Mouse (Mus musculus) urinary bladder, adult 18-20 months (tissue): Measurements from ENCODE around the gene Camk2n2.
"Not testable (repeated sequence)": the region's sequence is repeated elsewhere in the genome, so short reads cannot be mapped to it uniquely, and the experiment has no call there.

ENCODE experiments used
- DNase-seq, 2 experiments: peaks; one replicate each; pipeline ENCODE4 v3.0.0; 2022; ENCODE audit warnings: low spot score in 2 of 2, mixed read lengths in 2 of 2

Camk2n2 gene

DNA sequence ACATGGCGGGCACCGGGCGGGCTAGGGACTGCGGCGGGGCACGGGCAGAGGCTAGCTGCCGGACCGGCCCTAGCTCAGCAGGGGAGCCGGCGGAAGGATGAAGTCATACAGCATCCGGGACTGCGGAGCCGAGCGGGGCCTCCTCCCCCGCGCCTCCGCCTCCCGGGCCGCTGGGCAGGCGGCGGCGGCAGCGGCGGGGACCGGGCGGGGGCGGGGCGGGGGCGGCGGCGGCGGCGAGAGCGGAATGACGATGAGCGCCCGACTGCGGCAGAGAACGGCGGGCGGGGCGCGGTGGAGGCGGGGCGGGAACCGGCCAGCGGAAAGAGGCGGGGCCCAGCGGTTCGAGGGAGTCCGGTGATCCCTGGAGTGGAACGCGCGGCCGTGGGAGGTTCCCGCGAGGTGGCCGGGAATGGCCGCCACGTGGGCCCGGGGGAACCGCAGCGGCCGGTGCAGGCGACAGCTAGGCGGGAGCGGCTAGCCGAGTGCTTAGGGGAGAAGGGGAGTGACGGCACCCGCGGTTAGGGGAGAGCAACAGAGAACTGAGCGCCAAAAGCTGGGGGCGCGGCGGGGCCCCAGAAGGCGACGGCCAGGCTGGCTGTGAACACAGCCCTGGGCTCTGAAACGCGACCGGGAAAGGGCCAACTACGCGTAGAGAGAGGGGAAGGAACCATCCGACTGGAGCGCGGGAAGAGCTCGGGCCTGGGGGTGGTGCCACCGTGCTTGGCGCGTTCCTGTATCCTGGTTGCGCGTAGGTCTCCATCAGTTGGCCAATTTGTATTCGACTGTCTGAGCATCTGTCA lies at the start of gene Camk2n2:
Gene Camk2n2 (minus strand): TSS at position 97 of the 800 bp plus-strand sequence.
- peak; percentile 49 to 60 for DNase-seq

DNA sequence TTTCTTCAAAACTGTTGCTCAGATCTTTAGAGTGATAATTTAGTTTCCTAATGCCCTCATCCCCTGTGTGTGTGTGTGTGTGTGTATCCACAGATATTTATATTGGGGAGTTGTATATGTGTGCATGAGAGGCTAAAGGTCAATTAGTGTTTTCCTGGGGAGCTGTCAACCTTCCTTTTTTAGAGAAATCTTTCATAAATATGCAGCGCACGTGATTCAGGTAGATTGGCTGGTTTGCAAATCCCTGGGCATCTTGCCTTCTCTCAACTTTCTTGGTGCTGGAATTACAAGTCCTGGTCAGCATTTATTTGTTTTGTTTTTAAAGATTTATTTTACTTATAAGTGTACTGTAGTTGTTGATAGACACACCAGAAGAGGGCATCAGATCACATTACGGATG lies 49.2 kb upstream of the Camk2n2 start:
- no peak for DNase-seq

DNA sequence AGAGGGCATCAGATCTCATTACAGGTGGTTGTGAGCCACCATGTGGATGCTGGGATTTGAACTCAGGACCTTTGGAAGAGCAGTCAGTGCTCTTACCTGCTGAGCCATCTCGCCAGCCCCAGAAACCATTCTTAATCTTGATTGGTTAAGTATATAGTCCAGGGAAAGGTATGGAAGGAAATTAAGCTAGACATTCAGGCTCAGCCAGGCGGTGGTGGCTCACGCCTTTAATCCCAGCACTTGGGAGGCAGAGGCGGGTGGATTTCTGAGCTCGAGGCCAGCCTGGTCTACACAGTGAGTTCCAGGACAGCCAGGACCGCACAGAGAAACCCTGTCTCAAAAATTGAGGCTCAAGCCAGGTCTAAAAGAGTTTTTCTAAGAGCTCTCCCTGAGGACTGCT lies 46.9 kb upstream of the Camk2n2 start, which contains the start of gene Eif4g1:
Gene Eif4g1 (plus strand): TSS at position 301 of the 400 bp plus-strand sequence.
- not testable (repeated sequence) for DNase-seq

DNA sequence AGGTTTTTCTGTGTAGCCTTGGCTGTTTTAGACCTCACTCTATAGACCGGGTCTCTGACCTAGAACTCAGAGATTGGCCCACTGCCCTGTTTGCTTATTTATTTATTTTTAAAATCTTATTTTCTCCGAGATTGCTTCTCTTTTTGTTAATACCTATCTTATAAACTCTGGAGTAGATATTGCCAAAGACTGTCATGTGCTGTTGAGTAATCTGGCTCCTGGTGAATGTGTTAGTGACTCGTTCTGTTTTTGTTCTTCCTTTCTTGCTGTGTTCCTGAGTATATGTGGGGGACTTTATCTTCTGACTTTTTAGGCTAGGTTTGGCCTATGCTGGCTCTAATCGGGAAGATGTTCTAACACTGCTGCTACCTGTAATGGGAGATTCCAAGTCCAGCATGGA lies 36.6 kb upstream of the Camk2n2 start:
- DNase-seq: no peak

DNA sequence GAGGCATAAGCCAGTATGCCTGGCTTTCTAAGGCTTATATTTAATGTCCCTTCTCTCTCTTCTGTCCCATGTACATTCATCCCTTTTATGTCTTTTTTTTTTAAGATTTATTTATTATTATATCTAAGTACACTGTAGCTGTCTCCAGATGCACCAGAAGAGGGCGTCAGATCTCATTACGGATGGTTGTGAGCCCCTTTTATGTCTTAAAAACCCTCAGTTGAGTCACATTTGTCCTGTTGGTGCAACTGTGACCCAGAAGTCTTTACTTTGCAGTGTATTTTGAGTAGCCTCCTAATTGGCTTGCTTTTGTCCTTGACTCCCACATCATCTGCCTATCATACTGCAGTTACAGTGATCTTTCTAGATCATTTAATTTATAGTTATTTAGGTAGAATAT lies 32.2 kb upstream of the Camk2n2 start:
- DNase-seq: no peak

DNA sequence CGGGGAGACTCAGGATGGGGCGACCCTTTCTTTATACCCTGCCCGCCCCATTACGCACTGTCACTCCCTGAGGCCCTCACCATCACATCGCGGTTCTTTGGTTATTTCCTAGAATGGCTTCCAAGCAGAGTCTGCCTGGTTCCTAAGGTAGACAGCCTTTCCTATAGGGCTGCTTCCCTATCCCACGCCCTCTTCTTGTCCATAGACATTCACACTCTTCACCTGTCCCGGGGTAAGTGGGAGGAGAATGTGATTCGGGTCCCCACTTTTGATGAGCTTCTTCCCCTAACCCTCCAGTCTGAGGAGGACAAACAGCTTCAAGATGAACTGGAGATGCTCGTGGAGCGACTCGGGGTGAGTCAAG lies 30.8 kb upstream of the Camk2n2 start:
- DNase-seq: no peak

DNA sequence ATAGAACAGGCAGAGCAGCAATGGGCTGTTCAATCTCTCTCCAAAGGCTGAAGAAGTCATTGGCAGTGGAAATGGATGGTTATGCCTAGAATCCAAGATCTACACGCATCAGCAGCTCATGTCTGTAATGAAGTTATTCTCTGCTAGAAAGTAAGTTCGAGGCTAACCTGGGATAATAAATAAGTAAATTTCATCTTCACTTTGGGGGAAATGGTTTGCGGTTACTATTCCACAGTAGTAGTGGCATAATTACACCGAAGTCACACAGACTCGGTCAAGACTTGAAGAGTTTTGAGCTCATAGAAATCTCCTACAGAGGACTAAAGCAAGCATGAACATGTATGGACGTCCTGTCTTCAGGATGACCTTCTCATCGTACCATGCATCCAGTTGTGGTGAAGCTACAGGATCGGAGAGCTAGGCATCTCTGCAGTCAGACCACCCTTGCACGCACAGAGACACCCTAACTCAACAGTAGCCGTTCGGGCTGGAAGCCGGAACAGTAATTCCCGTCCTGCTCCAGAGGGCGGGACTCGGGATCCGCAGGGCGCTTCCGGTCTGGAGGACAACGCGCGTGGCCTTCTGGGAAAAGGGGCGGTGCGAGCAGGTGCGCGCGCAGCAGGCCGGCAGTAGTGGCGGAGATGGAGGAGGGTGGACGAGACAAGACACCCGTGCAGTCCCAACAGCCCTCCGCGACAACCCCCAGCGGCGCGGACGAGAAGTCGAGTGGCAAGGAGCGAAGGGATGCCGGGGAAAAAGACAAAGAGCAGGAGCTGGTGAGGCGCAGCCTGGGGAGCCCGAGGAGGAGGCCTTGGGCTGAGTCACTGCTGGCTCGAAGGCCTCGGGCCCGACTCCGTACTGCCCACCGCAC lies 30.2 kb upstream of the Camk2n2 start, which contains the start of gene Psmd2:
Gene Psmd2 (plus strand): TSS at position 577 of the 871 bp plus-strand sequence.
- DNase-seq: peak; percentile 94 to 99

DNA sequence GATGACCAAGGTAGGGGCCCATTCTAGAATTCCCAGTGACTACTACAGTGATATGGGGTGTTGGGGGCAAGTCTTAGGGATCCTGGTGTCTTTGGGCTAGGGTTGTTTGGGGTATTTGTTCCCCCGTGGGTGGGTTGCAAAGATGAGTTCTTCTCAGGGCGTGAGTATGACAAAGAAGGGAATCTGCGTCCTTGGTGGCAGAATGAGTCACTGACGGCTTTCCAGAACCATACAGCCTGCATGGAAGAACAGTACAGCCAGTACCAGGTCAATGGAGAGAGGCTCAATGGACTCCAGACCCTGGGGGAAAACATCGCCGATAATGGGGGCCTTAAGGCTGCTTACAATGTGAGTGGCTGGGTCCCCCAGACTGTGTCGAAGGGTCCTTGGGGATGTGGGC lies 22.8 kb upstream of the Camk2n2 start:
- DNase-seq: no peak

DNA sequence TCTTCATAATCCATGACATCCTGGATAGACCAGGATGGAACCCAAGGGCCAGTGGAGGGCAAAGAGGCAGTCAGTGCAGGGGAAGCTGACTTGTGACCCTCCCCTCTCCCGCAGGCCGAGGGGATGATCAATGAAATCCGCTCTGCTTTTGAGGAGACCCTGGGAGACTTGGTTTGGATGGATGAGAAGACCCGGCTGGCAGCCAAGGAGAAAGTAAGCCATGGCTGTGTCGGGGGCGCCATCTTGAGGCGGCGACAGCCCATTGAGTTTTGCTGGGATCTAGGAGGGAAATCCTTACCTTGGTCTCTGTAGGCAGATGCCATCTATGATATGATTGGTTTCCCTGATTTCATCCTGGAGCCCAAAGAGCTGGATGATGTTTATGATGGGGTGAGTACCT lies 21.1 kb upstream of the Camk2n2 start:
- DNase-seq: peak; percentile 41 to 56

DNA sequence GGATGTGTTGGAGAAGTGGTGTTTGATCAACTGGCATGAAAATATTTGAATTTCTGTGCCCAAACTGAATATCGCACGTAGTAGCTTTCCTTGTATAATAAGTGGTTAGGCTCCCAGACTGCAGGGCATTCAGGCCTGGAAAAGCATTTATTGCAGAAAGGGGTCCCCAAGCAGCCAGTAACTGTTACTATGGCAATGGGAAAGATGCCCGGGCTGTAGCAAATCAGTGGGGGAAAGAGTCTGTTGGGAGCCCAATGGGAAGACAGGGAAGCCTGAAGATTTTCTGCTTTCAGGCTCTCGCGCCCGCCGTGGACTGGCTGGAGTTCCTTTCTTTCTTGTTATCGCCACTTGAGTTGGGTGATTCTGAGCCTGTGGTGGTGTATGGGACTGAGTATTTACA lies 17.3 kb upstream of the Camk2n2 start:
- DNase-seq: no peak

DNA sequence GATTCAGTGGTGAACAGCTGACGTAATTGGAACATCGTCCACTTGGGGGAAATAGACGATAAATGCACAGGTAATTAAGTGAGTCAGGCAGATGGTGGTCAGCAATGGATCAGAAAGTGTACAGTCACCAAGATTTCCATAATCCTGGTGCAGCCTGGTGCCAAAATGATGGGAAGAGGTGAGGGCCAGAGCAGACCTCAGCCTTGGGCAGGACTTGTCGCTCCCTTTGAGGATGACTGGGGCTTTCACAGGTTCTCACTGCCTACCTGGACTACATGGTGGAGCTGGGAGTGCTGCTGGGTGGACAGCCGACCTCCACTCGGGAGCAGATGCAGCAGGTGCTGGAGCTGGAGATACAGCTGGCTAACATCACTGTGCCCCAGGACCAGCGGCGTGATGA lies 16.3 kb upstream of the Camk2n2 start:
- no peak for DNase-seq

DNA sequence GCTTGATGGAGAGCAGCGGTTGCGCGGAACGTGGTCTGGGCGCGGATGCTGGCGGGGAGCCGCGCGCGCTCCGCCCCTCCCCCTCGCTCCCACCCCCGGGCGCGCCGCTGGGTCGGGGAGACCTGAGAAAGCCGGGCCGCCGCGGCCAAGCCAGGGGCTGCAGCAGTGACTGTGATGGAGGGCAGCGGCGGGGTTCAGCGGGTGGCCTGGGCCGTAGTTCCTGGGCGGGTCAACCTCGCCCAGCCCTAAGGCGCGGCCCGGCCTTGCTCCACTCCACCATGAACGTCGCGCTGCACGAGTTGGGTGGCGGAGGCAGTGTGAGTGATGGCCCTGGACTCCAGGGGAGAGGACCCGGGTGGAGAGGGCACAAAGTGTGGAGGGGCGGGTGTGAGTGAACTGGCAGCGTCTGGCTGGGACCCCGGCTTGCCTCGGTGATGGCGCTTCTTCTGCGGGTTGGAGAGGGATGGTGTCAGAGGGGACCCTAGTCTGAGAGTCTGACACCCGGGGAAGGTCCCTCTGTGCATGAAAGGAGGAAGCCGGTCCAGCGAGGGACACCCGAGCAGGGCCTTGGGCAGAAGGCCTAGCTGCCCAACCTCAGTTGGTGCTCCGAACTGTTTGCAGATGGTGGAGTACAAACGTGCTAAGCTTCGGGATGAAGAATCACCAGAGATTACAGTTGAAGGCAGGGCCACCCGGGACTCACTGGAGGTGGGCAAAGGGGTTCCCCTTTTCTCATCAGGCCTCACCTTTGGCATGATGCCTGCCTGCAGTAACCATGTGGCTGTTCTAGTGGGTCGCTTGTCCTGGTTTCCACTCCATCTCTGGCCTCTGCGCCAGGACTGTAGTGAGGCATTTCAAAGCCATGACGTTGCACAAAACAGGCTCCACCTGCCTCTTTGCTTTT lies 8.9 kb upstream of the Camk2n2 start, which contains the start of gene Ece2:
Gene Ece2 (plus strand): TSS at position 98 of the 904 bp plus-strand sequence.
- peak in 1 of 2 experiments; percentile 10 for DNase-seq

DNA sequence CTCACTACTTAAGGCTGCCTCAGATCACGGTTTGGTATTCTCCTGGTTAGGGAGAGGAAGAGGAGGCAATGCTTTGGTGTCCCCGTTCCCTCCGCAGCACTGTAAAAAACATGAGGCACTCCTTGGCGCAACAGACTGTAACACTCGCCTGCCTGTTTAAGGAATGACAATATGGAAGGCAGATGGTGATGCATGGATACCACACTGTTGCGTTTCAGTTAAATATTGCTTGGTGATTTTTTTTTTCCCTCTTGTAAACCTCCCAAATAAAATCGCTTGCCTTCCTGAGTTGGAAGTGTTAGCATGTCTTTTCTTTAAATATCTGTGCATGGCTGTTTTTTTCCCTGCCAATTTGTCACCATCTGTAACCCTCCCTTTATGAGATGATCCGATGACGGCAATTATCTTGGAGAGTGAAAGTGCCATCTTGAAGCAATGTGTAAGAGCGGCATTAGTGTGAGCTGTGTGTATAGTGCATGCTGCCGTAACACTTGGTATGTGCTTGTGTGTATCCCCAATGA lies 7.8 kb upstream of the Camk2n2 start:
- DNase-seq: no peak

DNA sequence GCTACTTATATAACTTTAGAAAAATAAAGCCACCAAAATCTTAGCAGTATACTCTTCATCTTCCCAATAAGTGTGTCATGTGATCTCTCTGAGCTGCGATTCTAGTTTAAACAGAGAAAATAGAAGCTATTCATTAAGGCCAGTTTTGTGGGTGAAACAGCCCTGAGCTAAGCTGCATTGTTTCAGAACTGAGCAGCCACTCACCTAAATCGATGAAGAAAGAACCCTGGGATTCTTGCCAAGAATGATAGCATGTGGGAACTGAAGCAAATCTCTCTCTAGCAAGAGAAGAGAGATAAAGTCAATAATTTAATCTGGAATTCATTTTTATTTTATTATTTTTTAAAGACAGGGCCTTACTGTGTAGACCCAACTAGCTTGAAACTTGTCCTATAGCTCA lies 2.1 kb upstream of the Camk2n2 start:
- DNase-seq: no peak

DNA sequence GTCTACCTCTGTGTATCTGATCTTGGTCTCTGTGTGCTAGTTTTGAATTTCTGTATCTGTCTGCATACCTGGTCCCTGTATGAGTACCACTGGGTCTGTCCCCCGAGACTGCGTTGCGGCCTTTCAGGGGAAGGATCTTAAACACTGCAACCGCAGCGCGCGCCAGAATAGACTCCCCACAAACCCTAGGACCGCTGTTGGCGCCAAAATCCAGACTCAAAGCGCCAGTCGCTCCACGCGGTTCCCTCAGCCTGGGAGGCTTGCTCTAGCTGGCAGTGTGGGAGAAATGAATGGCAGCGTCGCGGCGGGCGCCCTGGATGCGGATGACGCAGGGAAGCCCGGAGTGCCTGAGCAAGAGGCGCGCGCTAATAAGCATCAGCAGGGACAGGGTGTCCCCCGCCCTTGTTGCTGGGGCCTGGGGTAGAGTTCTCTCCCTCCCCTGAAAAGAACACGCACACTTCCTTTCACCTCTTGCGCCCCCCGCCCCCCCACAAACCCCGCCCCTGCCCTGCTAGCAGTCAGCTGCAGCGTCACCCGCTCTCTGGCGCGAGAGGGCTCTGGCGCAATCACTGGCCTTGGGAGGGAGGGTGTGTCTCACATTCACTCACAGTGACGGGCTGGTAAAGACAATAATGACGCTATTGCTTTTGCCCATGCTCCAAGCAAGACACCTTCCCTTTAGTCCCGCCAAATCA lies 1.1 kb upstream of the Camk2n2 start:
- peak; percentile 28 to 49 for DNase-seq

DNA sequence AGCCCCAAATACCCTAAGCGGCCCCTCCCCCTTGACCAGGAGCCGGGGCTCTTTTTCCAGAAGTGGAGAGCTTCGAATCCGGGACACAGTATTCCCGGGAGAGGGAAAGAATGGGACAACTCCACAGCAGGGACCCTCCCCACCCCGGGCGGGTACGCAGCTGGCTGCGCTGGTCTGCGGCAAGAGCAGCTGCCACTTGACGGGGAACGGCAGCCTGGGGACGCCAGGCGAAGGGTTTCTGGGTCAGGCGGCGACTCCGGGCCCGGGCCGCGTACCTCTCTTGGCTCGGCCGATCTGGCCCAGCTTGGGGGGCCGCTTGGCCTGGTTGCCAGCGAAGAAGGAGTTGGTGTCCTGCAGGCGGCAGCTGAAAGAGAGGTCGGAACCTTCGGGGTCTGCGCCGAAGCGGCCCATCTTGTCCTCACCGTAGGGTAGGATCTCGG lies 316 bp downstream of the Camk2n2 start:
- DNase-seq: no peak

DNA sequence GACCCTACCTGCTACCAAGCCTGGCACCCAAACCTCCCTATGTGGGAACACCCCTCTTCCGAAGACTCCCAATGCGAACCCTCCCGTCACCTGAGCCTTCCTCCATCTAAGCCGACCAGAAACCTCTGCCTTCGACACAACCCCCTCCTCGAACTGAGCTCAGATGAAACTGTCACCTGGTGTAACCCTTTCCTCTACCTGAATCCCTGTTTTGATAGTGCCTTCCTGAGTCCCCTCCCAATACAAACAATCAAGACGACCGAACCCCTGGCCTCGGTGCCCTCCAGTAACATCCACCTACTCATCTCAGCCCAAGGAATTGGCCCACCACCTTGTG lies 720 bp downstream of the Camk2n2 start:
- DNase-seq: no peak

DNA sequence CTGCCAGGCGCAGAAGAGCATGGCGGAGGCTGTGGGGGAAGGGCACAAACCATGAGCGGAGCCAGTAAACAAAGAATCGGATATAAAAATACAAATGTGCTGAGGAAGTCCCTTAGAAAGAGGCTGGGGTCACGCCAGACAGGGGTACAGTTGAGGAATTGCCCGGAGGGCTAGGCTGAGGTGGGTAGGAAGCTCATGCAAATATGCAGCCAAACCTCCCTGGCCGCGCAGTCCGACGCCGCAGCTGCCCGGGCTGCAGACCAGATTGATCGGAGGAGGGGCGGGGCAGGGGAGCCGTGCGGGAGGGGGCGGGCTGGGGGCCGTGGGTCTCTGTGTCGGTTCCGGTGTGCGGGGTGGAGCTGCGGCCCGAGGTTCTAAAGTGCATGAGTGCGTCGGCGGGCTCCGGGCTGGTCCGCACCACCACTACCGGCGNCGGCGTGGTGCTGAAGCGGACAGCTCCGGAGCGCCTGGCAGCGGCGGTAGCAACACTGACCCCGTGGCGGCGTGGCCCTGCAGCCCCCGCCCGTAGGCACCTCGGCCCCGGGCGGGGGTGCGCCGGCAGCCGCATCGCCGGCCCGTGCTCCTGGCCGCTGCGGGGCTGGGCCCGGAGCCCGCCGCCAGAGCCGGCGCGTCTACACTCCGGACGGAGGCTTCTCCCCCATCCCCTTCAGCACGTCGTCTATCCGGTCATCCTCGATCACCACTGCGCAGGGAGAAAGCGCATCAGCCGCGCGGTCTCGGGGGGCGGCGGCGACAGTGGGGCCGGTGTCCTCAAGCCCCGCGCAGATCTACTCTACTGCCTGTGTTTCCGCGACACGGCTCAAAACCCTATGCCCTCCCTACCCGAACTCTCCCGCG lies 1.3 kb downstream of the Camk2n2 start:
- peak in 1 of 2 experiments; percentile 25 for DNase-seq

DNA sequence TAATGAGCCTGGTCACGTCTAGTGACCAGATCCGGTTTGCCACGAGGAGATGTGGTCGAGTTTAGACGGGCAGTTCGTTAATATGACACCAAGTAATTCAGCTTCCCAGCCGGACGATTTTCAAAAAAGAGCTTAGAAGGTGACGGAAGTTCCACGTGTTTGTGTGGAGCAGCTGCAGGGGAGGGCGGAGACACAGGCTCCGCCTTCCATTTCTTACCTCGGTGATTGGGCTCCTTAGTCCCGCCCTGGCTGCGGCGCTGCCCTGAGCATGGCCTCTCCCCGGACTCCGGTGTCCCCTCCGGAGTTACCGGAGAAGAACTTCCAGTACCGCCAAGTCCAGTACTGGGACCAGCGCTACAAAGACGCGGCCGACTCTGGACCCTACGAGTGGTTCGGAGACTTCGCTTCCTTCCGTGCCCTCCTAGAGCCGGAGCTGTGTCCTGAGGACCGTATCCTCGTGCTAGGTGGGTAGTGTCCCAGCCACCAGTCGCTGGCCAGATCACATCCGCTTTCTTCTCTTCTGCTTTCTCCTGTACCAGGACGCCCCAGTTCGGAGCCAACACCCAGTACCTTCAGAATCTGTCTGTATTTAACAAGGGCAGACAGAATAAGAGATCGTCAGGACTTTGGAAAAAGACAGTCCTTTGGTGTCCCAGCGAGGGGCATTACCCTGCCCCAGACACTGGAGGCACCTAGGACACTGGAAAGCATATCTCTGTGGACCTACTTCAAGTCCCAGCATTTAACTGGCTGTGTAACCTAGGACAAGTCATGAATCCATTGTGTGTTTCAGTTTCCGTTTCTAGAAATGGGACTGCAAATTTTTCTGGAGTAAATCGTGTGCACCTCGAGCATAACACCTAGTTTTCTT lies 9.5 kb downstream of the Camk2n2 start, which contains the start of the genes Eef1akmt4, Gm49333 and Alg3:
Gene Eef1akmt4 (plus strand): TSS at position 237 of the 871 bp plus-strand sequence.
Gene Gm49333 (plus strand): TSS at position 254 of the 871 bp plus-strand sequence.
Gene Alg3 (minus strand): TSS at position 379 of the 871 bp plus-strand sequence.
- peak; percentile 76 to 79 for DNase-seq
